Mouse (Mus musculus): Measurements from ENCODE around the gene Rbfox3.

DNA sequence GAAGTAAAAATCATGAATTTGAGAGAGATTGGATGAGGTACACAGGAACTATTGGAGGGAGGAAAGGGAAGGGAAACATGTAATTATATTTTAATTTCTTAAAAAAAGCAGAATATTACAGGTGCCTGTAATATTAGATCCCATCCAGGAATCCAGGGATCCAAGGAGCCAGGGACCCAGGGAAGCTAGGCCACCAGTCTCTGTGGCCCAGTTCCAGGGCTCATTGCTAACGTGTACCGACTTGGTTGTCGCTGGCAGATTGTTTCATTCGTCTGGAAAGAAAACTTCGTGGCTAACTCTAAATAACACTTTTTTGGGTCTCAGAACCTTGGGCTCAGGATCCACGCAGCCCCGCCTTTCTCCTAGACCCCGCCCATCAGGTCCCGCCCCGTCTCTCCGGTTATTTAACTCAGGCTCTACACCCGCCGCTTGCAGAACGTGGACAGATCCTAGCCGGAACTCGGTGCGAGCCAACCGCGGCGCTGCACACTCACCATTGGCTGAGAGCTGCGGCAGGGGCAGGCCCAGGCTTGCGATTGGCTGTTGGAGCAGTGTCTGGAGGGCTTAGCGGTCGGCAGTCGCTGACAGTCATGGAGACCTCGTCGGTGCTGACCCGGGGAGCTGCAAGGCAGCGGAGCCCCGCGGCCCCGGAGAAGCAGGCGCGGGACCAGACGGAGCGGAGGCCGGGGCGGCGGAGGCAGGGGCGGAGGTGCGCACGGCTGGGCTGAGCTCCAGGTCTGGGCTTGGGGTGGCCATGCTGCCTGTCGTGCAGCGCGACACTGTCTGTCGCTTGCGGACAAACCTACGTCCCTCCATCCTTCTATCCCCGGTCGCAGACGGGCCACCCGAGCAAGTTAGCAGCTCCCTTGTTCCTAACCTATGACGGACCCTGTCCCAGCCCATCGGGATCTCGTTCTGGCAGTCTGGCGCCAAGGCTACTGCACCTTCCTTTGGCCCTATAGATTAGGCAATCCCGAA is 434.7 kb downstream of the Rbfox3 start, which contains the start of gene Engase:
- TF ChIP-seq POLR2A (IDR thresholded peaks at IDR 0.05; ENCODE audit: borderline replicate concordance, low read depth, low read length) (no peak), CTCF (IDR thresholded peaks at IDR 0.05; ENCODE audit: low read depth, low read length) (no peak)

All from bone marrow macrophage, adult 2 months (primary cell).